Mouse (Mus musculus) adrenal gland, postnatal 36 days (tissue): ENCODE results near the gene Misp. TPM values are rescaled to one million over a fixed set of nuclear protein-coding genes. Genes with fewer than 3 reads are reported as not detected.
A peak's percentile ranks its signal among the peaks of the same experiment; 100 is the strongest.

Experiments used
- DNase-seq, 2 experiments: peaks; one replicate each; pipeline ENCODE4 v3.0.0; 2021; ENCODE audit warnings: mixed read lengths in 1 of 2
- total RNA-seq, 2 experiments: library from RNA; stranded (reverse); gene quantifications; 2 replicates each; pipeline ENCODE4 v1.2.3; 2021

Misp gene
- total RNA-seq, 2 experiments from 2014 or later, result 0.43 TPM; not detected in 1

- DNase-seq, result peak; percentile 70 to 83
Measured at GRCm38 (mm10) chr10:79794491-79794931, 26.3 kb upstream of the Misp start.

- DNase-seq, result no peak
Measured at GRCm38 (mm10) chr10:79795905-79796304, 24.9 kb upstream of the Misp start.

DNA sequence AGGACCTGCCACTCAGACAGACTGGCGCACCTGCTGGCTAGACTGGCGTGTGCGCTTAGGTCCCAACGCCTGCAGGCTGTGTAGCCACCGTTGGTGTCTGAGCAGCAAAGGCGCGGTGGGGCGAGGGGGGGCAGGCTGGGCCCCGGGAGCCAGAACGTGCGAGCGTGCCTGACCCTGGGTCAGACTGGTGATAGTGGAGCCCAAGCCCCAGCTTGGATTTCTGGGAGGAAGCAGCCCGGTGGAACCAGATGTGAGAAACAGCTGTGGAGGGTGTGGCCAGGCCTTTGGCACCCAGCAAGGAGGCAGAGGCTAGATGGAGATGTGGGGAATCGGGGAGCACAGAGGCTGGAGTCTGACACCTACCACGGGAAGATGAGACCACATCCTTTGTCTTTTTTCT, 23.5 kb upstream of the Misp start:
- no peak for DNase-seq

DNA sequence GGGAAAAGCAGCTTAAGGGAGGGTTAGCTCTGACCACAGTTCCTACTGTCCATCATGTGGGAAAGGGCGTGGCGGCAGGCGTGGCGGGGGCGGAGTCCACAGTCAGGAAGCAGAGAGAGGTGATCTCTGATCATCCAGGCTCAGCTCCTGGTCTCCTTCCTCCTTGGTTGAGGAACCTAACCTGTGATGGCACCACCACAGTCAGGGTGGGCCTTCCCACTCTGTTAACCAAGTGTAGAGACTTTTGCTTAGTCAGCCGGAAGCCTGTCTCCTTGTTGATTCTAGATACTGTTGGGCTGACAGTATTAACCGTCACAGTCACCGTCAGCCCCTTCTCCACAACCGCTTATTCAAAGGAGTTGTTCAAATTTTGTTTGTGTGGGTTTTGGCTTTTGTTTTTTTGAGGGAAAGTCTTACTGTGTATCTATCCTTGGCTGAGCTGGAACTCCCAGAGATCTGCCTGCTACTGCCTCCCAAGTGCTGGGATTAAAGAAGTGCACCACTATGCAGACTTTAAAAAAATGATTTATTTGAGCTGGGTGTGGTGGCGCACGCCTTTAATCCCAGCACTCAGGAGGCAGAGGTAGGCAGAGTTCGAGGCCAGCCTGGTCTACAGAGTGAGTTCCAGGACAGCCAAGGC, 22.4 kb upstream of the Misp start:
- peak in 1 of 2 experiments; percentile 50 for DNase-seq

DNA sequence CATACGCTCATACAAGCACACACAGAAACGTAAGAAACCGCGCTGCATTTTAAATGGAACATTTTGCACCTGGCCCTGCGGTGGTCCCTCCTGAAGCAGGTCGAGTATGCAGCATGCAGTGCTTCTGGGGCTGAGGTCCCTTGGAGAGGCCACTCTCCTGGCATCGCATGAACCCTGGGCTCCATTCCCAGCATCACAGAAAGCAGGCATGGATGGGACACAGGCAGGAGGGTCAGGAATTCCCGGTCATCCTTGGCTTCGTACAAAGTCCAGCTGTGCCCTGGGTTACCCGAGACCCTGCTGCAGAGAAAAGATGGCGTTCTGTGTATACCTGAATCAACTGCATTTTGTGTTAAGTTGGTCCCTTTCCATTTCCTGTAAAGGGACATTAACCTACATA, 20.3 kb upstream of the Misp start:
- DNase-seq, result no peak

- peak in 1 of 2 experiments; percentile 52 for DNase-seq
Measured at GRCm38 (mm10) chr10:79801837-79802236, 19.0 kb upstream of the Misp start.

GRCm38 (mm10) chr10:79802331-79802971, 18.3 kb upstream of the Misp start:
- peak; percentile 90 to 91 for DNase-seq

DNA sequence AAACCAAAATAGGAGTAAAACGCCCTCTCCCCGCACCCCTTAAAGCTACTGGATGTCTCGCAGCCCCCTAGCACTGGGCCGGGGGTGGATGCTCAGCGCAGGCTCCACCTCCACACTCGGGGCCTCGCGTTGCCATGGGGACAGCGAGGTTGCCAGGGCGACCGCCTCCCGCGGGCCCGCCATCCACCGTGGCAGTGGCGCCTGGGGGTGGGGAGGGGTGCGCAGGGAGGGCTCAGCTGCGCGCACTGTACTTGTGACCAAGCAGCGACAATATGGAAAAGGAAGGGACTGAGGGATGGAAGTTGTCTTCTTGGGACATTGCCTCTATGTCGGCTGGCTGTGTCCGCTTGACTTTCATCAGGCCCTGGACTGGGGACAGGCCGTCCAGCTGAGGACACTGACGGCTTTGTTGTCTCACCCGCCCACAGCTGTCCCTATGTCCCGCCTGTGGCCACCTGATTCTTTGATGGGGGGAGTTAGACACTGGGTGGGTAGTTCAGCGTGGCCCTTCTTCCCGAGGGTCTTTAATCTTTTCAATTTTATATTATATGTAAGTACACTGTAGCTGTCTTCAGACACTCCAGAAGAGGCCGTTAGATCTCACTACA, 17.0 kb upstream of the Misp start:
- DNase-seq, result peak in 1 of 2 experiments; percentile 64

DNA sequence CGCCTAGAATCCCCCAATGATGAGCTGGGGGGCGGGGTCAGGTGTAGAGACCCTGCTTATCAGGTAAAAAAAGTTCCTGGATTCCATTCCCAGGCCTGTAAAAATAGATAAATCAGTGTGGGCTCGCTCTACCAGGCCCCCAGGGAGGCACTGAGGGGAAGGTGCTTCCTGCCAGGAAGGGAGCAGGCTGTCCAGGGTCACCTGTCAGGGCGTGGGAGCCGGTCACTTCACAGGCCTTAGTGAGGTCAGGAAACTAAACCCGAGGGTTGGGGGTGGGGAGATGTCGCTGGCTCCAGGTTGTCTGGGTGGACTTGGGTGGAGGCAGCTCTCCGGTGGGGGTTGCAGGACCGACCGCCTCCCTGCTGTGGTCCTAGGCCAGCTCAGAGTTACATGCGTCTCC, 15.2 kb upstream of the Misp start:
- DNase-seq, result peak; percentile 62 to 76

DNA sequence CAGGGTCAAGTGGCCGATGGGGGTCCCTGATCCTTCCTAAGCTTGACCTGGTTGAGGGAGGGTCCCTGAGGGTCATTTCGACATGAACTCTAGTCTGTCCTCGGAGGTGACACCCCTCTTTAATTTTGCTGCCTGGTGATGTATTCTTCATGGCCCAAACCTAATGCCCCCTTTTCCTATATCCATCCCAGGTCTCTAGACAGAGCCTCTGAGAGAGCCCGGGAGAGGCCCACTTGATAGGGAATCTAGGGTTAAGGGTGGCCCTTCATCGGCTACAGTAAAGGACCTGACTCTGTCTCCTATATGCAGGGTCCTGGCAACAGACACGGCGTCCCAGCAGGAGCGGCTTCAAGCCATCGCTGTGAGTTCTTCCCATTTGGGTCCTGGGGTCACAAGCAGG, 14.5 kb upstream of the Misp start:
- DNase-seq, result no peak

- peak in 1 of 2 experiments; percentile 56 for DNase-seq
Measured at GRCm38 (mm10) chr10:79806972-79807371, 13.8 kb upstream of the Misp start.

GRCm38 (mm10) chr10:79807826-79808225, 13.0 kb upstream of the Misp start:
- DNase-seq, result peak; percentile 48 to 58

DNA sequence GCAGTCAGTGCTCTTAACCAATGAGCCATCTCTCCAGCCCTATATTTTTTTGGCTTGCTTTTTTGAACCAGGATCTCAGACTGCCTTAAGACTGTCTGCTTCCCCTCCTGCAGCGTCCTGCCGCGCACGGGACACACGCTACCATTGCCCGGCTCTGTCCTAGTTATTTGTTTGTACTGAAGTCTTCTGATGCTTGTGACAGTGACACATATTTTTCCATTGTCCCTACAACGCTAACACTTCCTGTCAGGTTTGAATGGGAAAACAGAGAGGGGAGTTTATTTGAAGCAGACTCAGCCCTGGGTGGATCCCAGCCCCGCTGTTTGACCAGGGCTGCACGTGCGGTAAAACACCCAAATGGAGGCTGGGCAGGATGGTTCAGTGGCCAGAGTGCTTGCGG, 12.1 kb upstream of the Misp start:
- DNase-seq, result no peak

GRCm38 (mm10) chr10:79811736-79812637, 8.8 kb upstream of the Misp start:
- DNase-seq, result peak; percentile 91

- no peak for DNase-seq
Measured at GRCm38 (mm10) chr10:79814271-79814842, 6.4 kb upstream of the Misp start.

GRCm38 (mm10) chr10:79815671-79816494, 4.9 kb upstream of the Misp start:
- DNase-seq, result no peak

GRCm38 (mm10) chr10:79817111-79817510, 3.7 kb upstream of the Misp start:
- DNase-seq, result no peak

DNA sequence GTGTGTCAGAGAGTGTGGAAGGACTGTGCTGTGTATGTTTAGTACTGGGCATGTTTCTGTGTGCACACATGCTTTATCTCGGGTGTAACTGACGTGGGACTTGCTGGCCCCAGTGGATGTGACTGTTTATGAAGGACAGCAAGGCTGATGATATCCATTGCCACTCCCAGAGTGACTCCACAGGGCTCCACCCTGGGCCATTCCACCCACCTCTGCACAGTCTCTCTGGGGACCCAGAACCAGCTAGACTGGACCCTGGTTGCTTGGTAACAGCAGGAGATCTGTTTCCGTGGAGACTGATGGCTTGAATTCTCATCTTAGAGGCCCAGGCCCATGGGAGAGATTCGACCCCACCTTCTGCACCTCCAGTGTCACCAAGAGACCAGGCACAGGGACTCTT, 2.6 kb upstream of the Misp start:
- no peak for DNase-seq

DNA sequence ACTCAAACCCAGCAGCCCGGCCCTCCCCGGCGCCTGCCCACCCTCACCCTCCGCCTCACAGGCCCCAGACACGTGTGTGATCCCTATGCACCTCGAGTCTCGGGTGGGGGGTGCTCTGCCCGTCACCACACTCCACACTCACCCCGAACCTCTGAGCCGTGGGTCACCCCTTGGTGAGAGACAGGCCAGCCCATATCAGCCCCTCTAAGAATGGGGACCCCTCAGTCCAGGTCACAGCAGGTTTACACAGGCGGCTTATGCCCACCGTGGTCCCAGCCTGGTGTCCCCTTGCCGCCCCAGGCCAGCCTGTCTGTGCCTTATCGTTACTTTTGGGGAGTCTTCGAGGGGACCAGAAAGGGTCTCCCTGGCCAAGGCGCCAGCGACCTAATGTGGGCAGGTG, 1.2 kb upstream of the Misp start:
- no peak for DNase-seq

DNA sequence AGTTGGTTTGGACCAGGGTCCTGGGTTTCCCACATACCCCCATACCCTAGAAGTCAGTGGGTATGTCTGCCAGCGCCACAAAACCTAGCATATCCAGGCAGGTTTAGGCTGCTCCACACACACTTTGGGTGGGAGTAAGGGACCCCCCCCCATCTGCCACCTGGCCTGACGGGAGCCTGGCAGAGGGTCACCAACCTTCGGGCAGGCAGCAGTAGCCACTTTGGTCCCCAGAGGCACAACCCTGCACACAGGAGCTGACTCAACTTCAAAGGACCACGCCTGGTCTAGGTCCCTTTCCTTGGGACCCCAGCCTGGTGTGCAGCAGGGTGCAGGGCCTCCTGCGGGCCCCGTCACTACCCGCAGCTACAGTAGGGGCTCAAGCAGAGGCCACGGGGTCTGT, 512 bp upstream of the Misp start:
- DNase-seq, result no peak

- no peak for DNase-seq
Measured at GRCm38 (mm10) chr10:79821731-79822130, 942 bp downstream of the Misp start.
